Mouse (Mus musculus) myocyte (in vitro differentiated cells): ENCODE measurements around the gene Gm20388. TPM values are rescaled to one million over a fixed set of nuclear protein-coding genes. Genes with fewer than 3 reads are reported as not detected.

Source experiments
- H3K27me3 ChIP-seq: one replicate; pipeline ENCODE4 v1.6.1; 2011; ENCODE audit not compliant: control insufficient read depth, insufficient read depth, insufficient read length
- H3K36me3 ChIP-seq: one replicate; pipeline ENCODE4 v1.6.1; 2011; ENCODE audit not compliant: control insufficient read depth, insufficient read depth
- H3K4me2 ChIP-seq: one replicate; pipeline ENCODE4 v1.6.1; 2011; ENCODE audit warnings: low read depth, control low read depth
- H3K4me3 ChIP-seq: one replicate; pipeline ENCODE4 v1.5.1; 2011; ENCODE audit warnings: mild to moderate bottlenecking, control low read depth, moderate library complexity
- H3K79me2 ChIP-seq: one replicate; pipeline ENCODE4 v1.6.1; 2011; ENCODE audit not compliant: control insufficient read depth, insufficient read depth
- H3ac ChIP-seq: one replicate; pipeline ENCODE4 v1.6.1; 2011; ENCODE audit not compliant: control insufficient read depth, insufficient read length
- CEBPB ChIP-seq: IDR thresholded peaks from 2 replicates; pipeline ENCODE4 v1.6.1; 2011; ENCODE audit warnings: mild to moderate bottlenecking, moderate library complexity; ENCODE audit not compliant: poor library complexity, insufficient read depth, severe bottlenecking
- E2F4 ChIP-seq: IDR thresholded peaks from one replicate; pipeline ENCODE4 v1.6.1; 2011; ENCODE audit warnings: mild to moderate bottlenecking, control low read depth, moderate library complexity; ENCODE audit not compliant: insufficient read depth
- MAX ChIP-seq: IDR thresholded peaks from one replicate; pipeline ENCODE4 v1.6.1; 2011; ENCODE audit warnings: low read depth, mild to moderate bottlenecking, control low read depth
- MYOD1 ChIP-seq, 3 experiments: IDR thresholded peaks; one replicate each; pipeline ENCODE4 v1.6.1; 2011; ENCODE audit warnings: control low read depth in 2 of 3, low read depth in 2 of 3, mild to moderate bottlenecking in 2 of 3, moderate library complexity in 1 of 3; ENCODE audit not compliant: insufficient read length in 2 of 3, control insufficient read depth in 1 of 3
- MYOG ChIP-seq, 3 experiments: IDR thresholded peaks; one replicate each; pipeline ENCODE4 v1.6.1; 2011; ENCODE audit warnings: control low read depth in 2 of 3, low read depth in 2 of 3, mild to moderate bottlenecking in 2 of 3; ENCODE audit not compliant: insufficient read length in 2 of 3, control insufficient read depth in 1 of 3, insufficient read depth in 1 of 3
- POLR2A ChIP-seq: IDR thresholded peaks from one replicate; pipeline ENCODE4 v1.6.1; 2011; ENCODE audit warnings: low read depth, mild to moderate bottlenecking, control low read depth, moderate library complexity; ENCODE audit not compliant: insufficient read length
- POLR2AphosphoS2 ChIP-seq: IDR thresholded peaks from one replicate; pipeline ENCODE4 v1.6.1; 2011; ENCODE audit warnings: low read depth, control low read depth; ENCODE audit not compliant: insufficient read length
- REST ChIP-seq: IDR thresholded peaks from one replicate; pipeline ENCODE4 v1.6.1; 2011; ENCODE audit warnings: mild to moderate bottlenecking, control low read depth, moderate library complexity; ENCODE audit not compliant: insufficient read depth, insufficient read length
- SRF ChIP-seq: IDR thresholded peaks from one replicate; pipeline ENCODE4 v1.6.1; 2011; ENCODE audit warnings: low read depth; ENCODE audit not compliant: control insufficient read depth, insufficient read length
- TCF12 ChIP-seq: IDR thresholded peaks from one replicate; pipeline ENCODE4 v1.6.1; 2011; ENCODE audit warnings: mild to moderate bottlenecking, control low read depth; ENCODE audit not compliant: poor library complexity, insufficient read depth, severe bottlenecking
- TCF3 ChIP-seq: IDR thresholded peaks from one replicate; pipeline ENCODE4 v1.6.1; 2011; ENCODE audit warnings: low read depth, control low read depth; ENCODE audit not compliant: insufficient read length
- USF1 ChIP-seq: IDR thresholded peaks from one replicate; pipeline ENCODE4 v1.6.1; 2011; ENCODE audit warnings: low read depth, mild to moderate bottlenecking, control low read depth, moderate library complexity
- polyA plus RNA-seq: library from polyadenylated mRNA; unstranded; fragments of >200 nt; fragmentation: generic; extraction: Trizol; gene quantifications from one replicate; pipeline ENCODE4 v1.2.1, GENCODE M21; 2012; ENCODE audit warnings: missing spikeins

Gm20388 gene
- polyA plus RNA-seq, 1 experiment, result 15.3 TPM

GRCm38 (mm10) chr8:123155177-123155576, 3244.5 kb downstream of the Gm20388 start:
- no peak for TF ChIP-seq MYOD1 (IDR thresholded peaks at IDR 0.05; ENCODE audit: control insufficient read depth in 1 of 3, insufficient read length in 2 of 3, low read depth in 2 of 3)
- TF ChIP-seq REST, result no peak
- no peak for TF ChIP-seq E2F4
- TF ChIP-seq POLR2A, result no peak
- no peak for TF ChIP-seq SRF
- TF ChIP-seq MYOG (IDR thresholded peaks at IDR 0.05; ENCODE audit: control insufficient read depth in 1 of 3, insufficient read depth in 1 of 3, insufficient read length in 2 of 3, low read depth in 2 of 3), result no peak
- no peak for TF ChIP-seq MAX
- no peak for TF ChIP-seq USF1
- TF ChIP-seq TCF3, result no peak
- TF ChIP-seq TCF12, result no peak
- Histone ChIP-seq H3K27me3 (no peaks in the 10 kb centered on the region), H3K36me3 (no peaks in the 10 kb centered on the region), H3ac (no peak overlapping the region), H3K4me3 (no peak overlapping the region), H3K4me2 (no peak overlapping the region), H3K79me2 (no peaks in the 10 kb centered on the region)

DNA sequence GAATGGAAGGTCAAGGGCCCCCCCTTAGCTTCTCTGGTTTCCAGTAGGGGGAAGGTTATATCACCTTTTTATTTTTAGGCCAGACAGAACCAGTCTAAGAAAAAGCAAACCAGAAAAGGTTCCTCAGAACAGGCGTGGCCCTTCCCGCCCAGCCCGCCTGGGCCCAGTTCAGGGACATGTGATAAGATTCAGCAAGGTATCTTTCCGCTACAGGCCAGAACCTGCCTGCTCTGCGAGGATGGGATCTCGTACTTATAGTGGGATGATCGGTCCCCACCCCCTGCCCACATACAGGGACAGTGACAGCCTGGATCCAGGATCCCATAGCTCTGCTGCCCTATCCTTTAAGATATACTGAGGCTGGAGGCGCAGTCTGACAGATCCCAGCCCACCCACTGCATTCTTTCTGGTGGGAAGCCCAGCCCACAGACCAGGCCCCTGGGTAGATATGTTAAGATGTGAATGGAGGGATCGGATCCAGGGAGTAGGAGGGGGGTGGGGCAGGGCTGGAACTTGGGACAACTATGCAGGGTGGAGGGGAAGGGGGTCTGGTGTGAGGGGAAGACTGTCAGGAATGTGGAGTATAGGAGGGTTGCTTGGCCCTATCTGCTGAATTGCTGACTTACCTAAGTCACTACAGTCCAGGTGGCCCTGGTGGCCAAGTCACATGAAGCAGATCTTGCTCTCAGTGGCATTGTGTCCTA, 3245.6 kb downstream of the Gm20388 start:
- H3K27me3 ChIP-seq, result no peaks in the 10 kb centered on the region
- TF ChIP-seq USF1, result no peak
- TF ChIP-seq SRF, result no peak
- no peak for TF ChIP-seq TCF12
- TF ChIP-seq TCF3, result no peak
- no peak for TF ChIP-seq E2F4
- TF ChIP-seq POLR2AphosphoS2, result no peak
- TF ChIP-seq CEBPB, result no peak
- TF ChIP-seq POLR2A, result no peak
- no peak for TF ChIP-seq MYOG (IDR thresholded peaks at IDR 0.05; ENCODE audit: control insufficient read depth in 1 of 3, insufficient read depth in 1 of 3, insufficient read length in 2 of 3, low read depth in 2 of 3)
- TF ChIP-seq MAX, result no peak
- no peak for TF ChIP-seq MYOD1 (IDR thresholded peaks at IDR 0.05; ENCODE audit: control insufficient read depth in 1 of 3, insufficient read length in 2 of 3, low read depth in 2 of 3)
- no peak for TF ChIP-seq REST
- H3ac ChIP-seq, result no peak overlapping the region
- no peaks in the 10 kb centered on the region for H3K36me3 ChIP-seq
- H3K4me2 ChIP-seq, result no peak overlapping the region
- H3K79me2 ChIP-seq, result no peaks in the 10 kb centered on the region
- no peak overlapping the region for H3K4me3 ChIP-seq

DNA sequence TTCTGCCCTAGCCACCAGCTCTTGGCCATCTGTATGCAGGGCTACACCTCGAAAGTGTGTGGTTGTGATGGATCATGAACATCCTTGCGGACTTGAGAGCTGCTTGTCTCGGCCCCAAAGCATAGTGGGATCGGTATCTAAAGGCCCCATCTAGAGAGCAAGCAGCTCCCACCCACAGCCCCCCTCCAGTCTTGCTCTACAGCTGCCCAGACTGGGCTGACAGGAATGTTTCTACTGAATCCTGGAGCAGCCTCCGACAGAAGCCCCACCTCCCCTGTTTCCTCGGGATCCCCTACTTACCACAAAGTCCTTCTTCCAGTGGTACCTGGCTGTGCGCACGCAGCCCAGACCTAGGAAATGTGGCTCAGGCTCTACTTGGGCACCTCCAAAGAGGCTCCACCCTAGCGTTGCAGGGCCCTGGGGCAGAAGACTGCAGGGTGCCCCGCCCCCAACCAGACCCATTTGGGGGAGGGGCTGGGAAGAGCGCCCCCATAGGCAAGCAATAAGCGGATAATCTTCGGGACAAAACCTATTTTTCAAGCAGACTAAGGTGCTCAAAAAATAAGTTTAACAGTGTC, 3247.3 kb downstream of the Gm20388 start, which contains the start of gene Sult5a1:
Gene Sult5a1 (minus strand): TSS at position 428 of the 578 bp plus-strand sequence.
- Histone ChIP-seq H3K36me3 (no peaks in the 10 kb centered on the region), H3ac (no peak within 1 kb of the TSS), H3K4me2 (no peak within 1 kb of the TSS), H3K79me2 (no peaks in the 10 kb centered on the region), H3K4me3 (no peak within 1 kb of the TSS), H3K27me3 (no peaks in the 10 kb centered on the region)
- TF ChIP-seq TCF12 (no peak), MYOG (IDR thresholded peaks at IDR 0.05; ENCODE audit: control insufficient read depth in 1 of 3, insufficient read depth in 1 of 3, insufficient read length in 2 of 3, low read depth in 2 of 3) (no peak), E2F4 (no peak), MAX (no peak), TCF3 (no peak), SRF (no peak), CEBPB (no peak), REST (no peak), MYOD1 (IDR thresholded peaks at IDR 0.05; ENCODE audit: control insufficient read depth in 1 of 3, insufficient read length in 2 of 3, low read depth in 2 of 3) (no peak)

DNA sequence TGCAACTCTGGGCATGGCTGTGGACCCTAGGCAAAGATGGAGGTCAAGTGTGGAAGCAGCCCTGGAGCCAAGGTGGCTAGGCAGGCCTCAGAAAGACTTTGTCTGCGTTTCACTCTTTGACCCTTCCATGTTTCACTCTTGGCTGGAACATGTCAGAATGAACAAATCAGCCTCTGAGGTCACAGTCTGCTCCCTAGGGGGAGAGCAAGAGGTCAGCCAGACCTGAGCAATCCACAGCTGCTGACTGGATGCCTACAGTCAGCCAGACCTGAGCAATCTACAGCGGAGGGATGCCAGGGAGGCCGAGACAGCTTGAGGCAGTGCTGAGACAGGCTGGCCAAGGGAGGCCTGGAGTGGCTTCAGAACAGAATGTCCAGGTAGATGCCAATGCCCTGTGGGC, 3270.8 kb downstream of the Gm20388 start:
- Histone ChIP-seq H3K27me3 (no peaks in the 10 kb centered on the region), H3K79me2 (no peaks in the 10 kb centered on the region), H3K4me3 (no peak overlapping the region), H3K4me2 (no peak overlapping the region), H3ac (no peak overlapping the region), H3K36me3 (no peaks in the 10 kb centered on the region)
- TF ChIP-seq MYOD1 (IDR thresholded peaks at IDR 0.05; ENCODE audit: control insufficient read depth in 1 of 3, insufficient read length in 2 of 3, low read depth in 2 of 3), result no peak
- TF ChIP-seq USF1, result no peak
- TF ChIP-seq CEBPB, result no peak
- TF ChIP-seq TCF12, result no peak
